Mouse (Mus musculus): ENCODE measurements around the gene Kbtbd4. TPM values are rescaled to one million over a fixed set of nuclear protein-coding genes. Genes with fewer than 3 reads are reported as not detected.

The Kbtbd4 gene
- total and polyA plus RNA-seq, 3 experiments, result 19.5 to 21.7 (median 20.5) TPM

DNA sequence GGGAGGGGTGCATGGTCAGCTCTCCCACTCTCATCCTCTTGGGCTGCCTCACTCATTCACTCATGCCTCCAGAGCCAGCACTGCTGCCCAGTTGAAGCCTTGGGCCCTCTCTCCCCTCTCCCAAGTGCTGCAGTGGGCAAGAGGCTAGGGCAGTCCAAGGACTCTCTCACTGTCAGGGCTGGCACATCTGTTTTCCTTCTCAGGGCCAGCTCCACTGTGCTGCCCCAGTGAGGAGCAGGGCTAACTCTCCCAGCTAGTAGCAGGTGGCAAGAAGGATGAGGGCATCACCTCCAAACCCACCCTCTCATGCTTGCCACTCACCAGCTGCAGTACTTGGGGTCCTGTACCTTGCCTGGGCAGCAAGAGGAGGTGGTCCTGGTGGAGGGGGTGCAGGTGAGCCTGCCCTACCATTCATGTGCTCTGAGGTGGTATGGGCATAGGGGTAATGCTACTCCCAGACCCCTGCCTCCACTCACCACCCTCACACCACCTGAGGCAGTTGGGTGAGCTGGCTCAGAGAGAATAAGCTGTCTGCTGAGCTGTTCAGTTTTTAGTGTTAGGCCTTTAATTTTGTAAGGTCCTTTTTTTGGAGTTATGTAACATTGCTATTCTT lies 46.1 kb downstream of the Kbtbd4 start:
- no peaks in the 10 kb centered on the region for H3K9me3 ChIP-seq (replicated peaks; ENCODE audit: low read length)
- H3K79me2 ChIP-seq (replicated peaks; ENCODE audit: control insufficient read depth, extremely low read depth, insufficient read depth, poor library complexity, severe bottlenecking), result peaks cover 80% of the 10 kb centered on the region
- no peak for DNase-seq (ENCODE audit: extremely low read depth)
- peaks cover 3 to 11% of the 10 kb centered on the region in 2 experiments; a peak in 3 of 4 replicates for H3K4me1 ChIP-seq (ENCODE audit: control insufficient read depth in 1 of 2, insufficient read depth in 2 of 2)
- H3K27me3 ChIP-seq (replicated peaks), result no peaks in the 10 kb centered on the region
- H3K4me2 ChIP-seq (ENCODE audit: insufficient read depth, low read depth, poor library complexity, severe bottlenecking), result no peak overlapping the region
- no peak overlapping the region for H3K4me3 ChIP-seq (replicated peaks in 1 of 3; ENCODE audit: low read depth in 2 of 3, low read length in 2 of 3, poor library complexity in 1 of 3)
- peaks cover 7 to 51% of the 10 kb centered on the region in 2 experiments for H3K36me3 ChIP-seq (replicated peaks in 1 of 2; ENCODE audit: control insufficient read depth in 1 of 2, insufficient read depth in 1 of 2, low read length in 1 of 2)
- TF ChIP-seq PAX5 (IDR thresholded peaks at IDR 0.05; ENCODE audit: low read length), result no peak
- no peak for TF ChIP-seq MEF2A (IDR thresholded peaks at IDR 0.05; ENCODE audit: borderline replicate concordance, low read depth, low read length)
- TF ChIP-seq UBTF (IDR thresholded peaks at IDR 0.05; ENCODE audit: low read depth, low read length), result no peak
- TF ChIP-seq E2F4 (IDR thresholded peaks at IDR 0.05; ENCODE audit: insufficient replicate concordance, low read depth, low read length), result no peak
- no peak for TF ChIP-seq MAX (IDR thresholded peaks at IDR 0.05; ENCODE audit: low read length)
- TF ChIP-seq TBP (conservative IDR thresholded peaks at IDR 0.05; ENCODE audit: low read depth, low read length), result no peak
- TF ChIP-seq TCF12 (IDR thresholded peaks at IDR 0.05; ENCODE audit: low read depth, low read length), result no peak
- no peak for TF ChIP-seq JUND (conservative IDR thresholded peaks at IDR 0.05; ENCODE audit: low read depth, low read length)
- no peak for TF ChIP-seq POLR2A (IDR thresholded peaks at IDR 0.05; ENCODE audit: low read depth, low read length)
- TF ChIP-seq ETS1 (conservative IDR thresholded peaks at IDR 0.05; ENCODE audit: low read depth, low read length), result no peak
- TF ChIP-seq CHD2 (IDR thresholded peaks at IDR 0.05; ENCODE audit: low read length), result no peak
- TF ChIP-seq HCFC1 (IDR thresholded peaks at IDR 0.05; ENCODE audit: low read depth, low read length), result no peak
- TF ChIP-seq POLR2AphosphoS2 (IDR thresholded peaks at IDR 0.05; ENCODE audit: low read depth, low read length), result no peak
- TF ChIP-seq MAZ (IDR thresholded peaks at IDR 0.05; ENCODE audit: low read depth, low read length), result no peak
- no peak for TF ChIP-seq MAFK (IDR thresholded peaks at IDR 0.05; ENCODE audit: insufficient replicate concordance, low read length)
- TF ChIP-seq ZMIZ1 (IDR thresholded peaks at IDR 0.05; ENCODE audit: low read depth, low read length), result no peak
- TF ChIP-seq JUN (IDR thresholded peaks at IDR 0.05; ENCODE audit: insufficient read depth, low read depth, low read length), result no peak
- dilution Hi-C loops (cut with MboI; ENCODE audit: extremely low pct_ligation_motif_present, extremely low pct_unique_long_range_greater_than_20kb, low sequenced_read_pairs), result no loop called here
- H3K27ac ChIP-seq (ENCODE audit: insufficient read depth, low read depth), result no peak overlapping the region
- in situ Hi-C loops (cut with MboI; ENCODE audit: low pct_ligation_motif_present, low pct_unique_long_range_greater_than_20kb, low sequenced_read_pairs), result no loop called here
- no peak overlapping the region for H3K9ac ChIP-seq (ENCODE audit: insufficient read depth, low read depth)

DNA sequence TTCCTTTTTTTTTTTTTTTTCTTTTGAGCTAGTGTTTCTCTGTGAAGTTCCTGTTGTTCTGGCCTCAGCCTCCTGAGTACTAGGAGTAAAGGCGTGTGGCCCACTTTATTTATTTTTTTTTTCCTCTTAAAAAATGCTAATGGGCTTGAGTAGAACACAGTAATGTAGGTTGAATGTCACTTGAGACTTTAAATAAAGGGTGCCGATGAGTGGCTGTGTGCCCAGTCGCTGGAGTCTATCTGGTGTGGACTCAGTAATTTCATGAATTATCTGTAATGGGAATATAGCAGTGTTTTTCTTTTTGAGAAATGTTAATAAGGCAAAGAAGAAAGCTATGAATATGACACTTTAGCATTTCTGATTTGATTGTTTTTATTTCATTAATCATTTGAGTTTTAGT lies 48.9 kb downstream of the Kbtbd4 start:
- dilution Hi-C loops (cut with MboI; ENCODE audit: extremely low pct_ligation_motif_present, extremely low pct_unique_long_range_greater_than_20kb, low sequenced_read_pairs) (no loop called here), in situ Hi-C loops (cut with MboI; ENCODE audit: low pct_ligation_motif_present, low pct_unique_long_range_greater_than_20kb, low sequenced_read_pairs) (no loop called here)
- H3K36me3 ChIP-seq (replicated peaks in 1 of 2; ENCODE audit: control insufficient read depth in 1 of 2, insufficient read depth in 1 of 2, low read length in 1 of 2), result peaks cover 7 to 52% of the 10 kb centered on the region in 2 experiments
- peaks cover 3 to 6% of the 10 kb centered on the region in 2 experiments; a peak in 1 of 4 replicates for H3K4me1 ChIP-seq (ENCODE audit: control insufficient read depth in 1 of 2, insufficient read depth in 2 of 2)
- no peak overlapping the region for H3K9ac ChIP-seq (ENCODE audit: insufficient read depth, low read depth)
- H3K4me2 ChIP-seq (ENCODE audit: insufficient read depth, low read depth, poor library complexity, severe bottlenecking), result no peak overlapping the region
- H3K79me2 ChIP-seq (replicated peaks; ENCODE audit: control insufficient read depth, extremely low read depth, insufficient read depth, poor library complexity, severe bottlenecking), result peaks cover 71% of the 10 kb centered on the region
- H3K4me3 ChIP-seq (replicated peaks in 1 of 3; ENCODE audit: low read depth in 2 of 3, low read length in 2 of 3, poor library complexity in 1 of 3), result no peak overlapping the region
- TF ChIP-seq TBP (conservative IDR thresholded peaks at IDR 0.05; ENCODE audit: low read depth, low read length), result no peak
- TF ChIP-seq GABPA (IDR thresholded peaks at IDR 0.05; ENCODE audit: insufficient replicate concordance, low read depth, low read length), result no peak
- TF ChIP-seq UBTF (IDR thresholded peaks at IDR 0.05; ENCODE audit: low read depth, low read length), result no peak
- no peak for TF ChIP-seq ZNF384 (IDR thresholded peaks at IDR 0.05; ENCODE audit: low read depth, low read length)
- TF ChIP-seq MYC (IDR thresholded peaks at IDR 0.05; ENCODE audit: low read depth, low read length), result no peak
- no peak for TF ChIP-seq CHD2 (IDR thresholded peaks at IDR 0.05; ENCODE audit: low read length)
- no peak for TF ChIP-seq SMC3 (IDR thresholded peaks at IDR 0.05; ENCODE audit: low read depth, low read length)
- TF ChIP-seq SIN3A (IDR thresholded peaks at IDR 0.05; ENCODE audit: low read length), result no peak
- no peak for TF ChIP-seq RCOR1 (conservative IDR thresholded peaks at IDR 0.05; ENCODE audit: low read depth, low read length)
- H3K27me3 ChIP-seq (replicated peaks), result no peaks in the 10 kb centered on the region
- no peak for DNase-seq (ENCODE audit: extremely low read depth)
- no peak overlapping the region for H3K27ac ChIP-seq (ENCODE audit: insufficient read depth, low read depth)
- no peaks in the 10 kb centered on the region for H3K9me3 ChIP-seq (replicated peaks; ENCODE audit: low read length)

Data from CH12.LX (cell line).